Mouse (Mus musculus) urinary bladder, postnatal 36 days (tissue): ENCODE measurements around the gene Hcls1.

Source experiments
- DNase-seq, 2 experiments: peaks; one replicate each; pipeline ENCODE4 v3.0.0; 2022; ENCODE audit warnings: low spot score in 2 of 2, mixed read lengths in 1 of 2

The Hcls1 gene

GRCm38 (mm10) chr16:36989493-36989892 lies 54.7 kb downstream of the Hcls1 start:
- DNase-seq = no peak

DNA sequence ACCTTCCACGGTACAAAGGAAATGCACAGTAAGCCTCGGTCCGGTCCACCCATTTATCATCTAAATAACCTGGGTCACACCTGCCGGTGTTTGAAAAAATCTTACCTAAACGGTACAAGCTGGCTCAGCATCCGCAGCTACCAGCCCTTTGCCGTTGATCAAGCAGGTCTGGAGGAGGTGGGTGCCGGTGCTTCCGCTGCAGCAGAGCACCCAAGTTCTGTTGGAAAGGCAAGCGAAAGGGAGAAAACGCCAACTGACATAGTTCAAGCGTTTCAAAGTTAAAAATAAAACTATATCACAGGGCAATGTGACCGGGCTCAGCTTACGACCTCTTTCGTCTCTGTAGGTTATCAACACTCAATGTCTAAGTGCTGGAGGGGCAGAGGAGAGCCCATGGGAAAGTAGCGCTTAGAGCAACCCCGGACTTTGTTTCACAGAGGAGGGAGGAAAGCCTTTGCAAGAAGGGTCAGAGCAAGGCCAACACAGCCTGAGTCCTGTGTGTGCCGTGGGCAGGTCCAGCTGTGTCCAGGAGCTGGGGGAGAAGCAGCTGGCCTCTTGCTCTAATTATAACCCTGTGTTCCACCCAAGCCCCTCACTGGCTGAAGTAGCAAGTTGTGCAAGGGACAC lies 55.3 kb downstream of the Hcls1 start, which contains the start of gene Fbxo40:
Fbxo40 (minus strand) TSS at position 469 of the 627 bp plus-strand sequence.
- DNase-seq = no peak

GRCm38 (mm10) chr16:36997650-36998049 lies 62.9 kb downstream of the Hcls1 start:
- DNase-seq = no peak

- no peak for DNase-seq
Measured at GRCm38 (mm10) chr16:36999366-36999972, 64.7 kb downstream of the Hcls1 start.

- DNase-seq = no peak
Measured at GRCm38 (mm10) chr16:37009262-37009661, 74.5 kb downstream of the Hcls1 start.

DNA sequence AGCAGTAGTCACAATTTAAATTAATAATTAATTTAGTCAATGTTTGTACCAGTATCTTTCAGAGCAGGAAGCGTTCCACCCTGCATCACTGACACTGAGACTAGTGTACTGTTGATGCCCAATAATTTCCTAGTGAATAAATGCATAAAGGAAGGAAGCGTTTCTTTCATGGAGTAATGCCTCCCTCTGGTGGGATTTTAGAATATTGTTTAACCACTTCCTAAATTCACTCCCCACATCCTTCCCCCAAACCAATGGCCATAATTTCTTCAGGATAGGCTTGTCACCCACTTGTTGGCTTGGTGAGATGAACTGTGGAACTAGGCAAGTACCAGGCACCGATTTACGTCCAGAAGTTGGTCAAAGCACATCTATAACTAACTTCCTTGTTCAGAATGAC lies 75.6 kb downstream of the Hcls1 start:
- peak in 1 of 2 experiments; percentile 12 for DNase-seq

- DNase-seq = peak; percentile 89 to 92
Measured at GRCm38 (mm10) chr16:37011061-37011921, 76.5 kb downstream of the Hcls1 start, which contains the start of gene Polq. Gene Polq, plus strand, starts transcription at chr16:37011786.

GRCm38 (mm10) chr16:37011922-37012289 lies 77.1 kb downstream of the Hcls1 start:
- DNase-seq = no peak

GRCm38 (mm10) chr16:37012336-37012735 lies 77.6 kb downstream of the Hcls1 start:
- DNase-seq = no peak
